Mouse (Mus musculus) stomach, embryonic 14.5 days (tissue): ENCODE data around the gene Hist1h1c. TPM values are rescaled to one million over a fixed set of nuclear protein-coding genes. Genes with fewer than 3 reads are reported as not detected.
"Not testable (repeated sequence)": the region's sequence is repeated elsewhere in the genome, so short reads cannot be mapped to it uniquely, and the experiment has no call there.

ENCODE experiments used
- ATAC-seq: fragments of 200-750 bp; cut with Nextera tagmentation; 2 replicates; pipeline ENCODE4 v1.8.0; 2017; ENCODE audit warnings: low read depth, moderate TSS enrichment; ENCODE audit not compliant: insufficient number of reproducible peaks, insufficient read depth, low FRiP score
- H3K27ac ChIP-seq: fragments of 300-500 bp; sonication (generic); 2 replicates; pipeline ENCODE4 v1.5.1; 2014; ENCODE audit warnings: mild to moderate bottlenecking, low read length, moderate library complexity, mixed read lengths
- H3K27me3 ChIP-seq: fragments of 300-500 bp; sonication (generic); 2 replicates; pipeline ENCODE4 v1.6.1; 2014; ENCODE audit warnings: low read length, control low read depth, mixed read lengths; ENCODE audit not compliant: control insufficient read depth, insufficient read depth
- H3K36me3 ChIP-seq: fragments of 300-500 bp; sonication (generic); 2 replicates; pipeline ENCODE4 v1.6.1; 2014; ENCODE audit warnings: mild to moderate bottlenecking, control low read depth, low read length, moderate library complexity, mixed read lengths; ENCODE audit not compliant: control insufficient read depth, insufficient read depth
- H3K4me1 ChIP-seq: fragments of 300-500 bp; sonication (generic); 2 replicates; pipeline ENCODE4 v1.6.1; 2014; ENCODE audit warnings: low read length, control low read depth, mixed read lengths; ENCODE audit not compliant: control insufficient read depth, insufficient read depth
- H3K4me2 ChIP-seq: fragments of 300-500 bp; sonication (generic); replicated peaks from 2 replicates; pipeline ENCODE4 v1.6.1; 2014; ENCODE audit warnings: low read depth, low read length, control low read depth
- H3K4me3 ChIP-seq: fragments of 300-500 bp; sonication (generic); 2 replicates; pipeline ENCODE4 v1.5.1; 2014; ENCODE audit warnings: low read depth, low read length, control low read depth
- H3K9ac ChIP-seq: fragments of 300-500 bp; sonication (generic); replicated peaks from 2 replicates; pipeline ENCODE4 v1.6.1; 2014; ENCODE audit warnings: low read depth, mild to moderate bottlenecking, control low read depth, low read length, moderate library complexity, mixed read lengths
- H3K9me3 ChIP-seq: fragments of 300-500 bp; sonication (generic); 2 replicates; pipeline ENCODE4 v1.6.1; 2016; ENCODE audit warnings: low read depth, low read length, control low read depth; ENCODE audit not compliant: control insufficient read depth
- WGBS: fragments of 180-500 bp; shearing (Covaris S2); extraction: QIAGEN DNeasy Blood & Tissue Kit; methylation state at CpG from one replicate; pipeline ENCODE4 v1.1.7; 2014; 5-methylcytosine and 5-hydroxymethylcytosine counted together
- polyA plus RNA-seq: library from polyadenylated mRNA; unstranded; fragments of >200 nt; fragmentation: Nextera tagmentation; extraction: Ambion mirVana; gene quantifications from 2 replicates; pipeline ENCODE4 v1.2.1, GENCODE M21; 2014

Hist1h1c gene
- polyA plus RNA-seq, 1 experiment from 2014 or later, result 38.5 TPM

DNA sequence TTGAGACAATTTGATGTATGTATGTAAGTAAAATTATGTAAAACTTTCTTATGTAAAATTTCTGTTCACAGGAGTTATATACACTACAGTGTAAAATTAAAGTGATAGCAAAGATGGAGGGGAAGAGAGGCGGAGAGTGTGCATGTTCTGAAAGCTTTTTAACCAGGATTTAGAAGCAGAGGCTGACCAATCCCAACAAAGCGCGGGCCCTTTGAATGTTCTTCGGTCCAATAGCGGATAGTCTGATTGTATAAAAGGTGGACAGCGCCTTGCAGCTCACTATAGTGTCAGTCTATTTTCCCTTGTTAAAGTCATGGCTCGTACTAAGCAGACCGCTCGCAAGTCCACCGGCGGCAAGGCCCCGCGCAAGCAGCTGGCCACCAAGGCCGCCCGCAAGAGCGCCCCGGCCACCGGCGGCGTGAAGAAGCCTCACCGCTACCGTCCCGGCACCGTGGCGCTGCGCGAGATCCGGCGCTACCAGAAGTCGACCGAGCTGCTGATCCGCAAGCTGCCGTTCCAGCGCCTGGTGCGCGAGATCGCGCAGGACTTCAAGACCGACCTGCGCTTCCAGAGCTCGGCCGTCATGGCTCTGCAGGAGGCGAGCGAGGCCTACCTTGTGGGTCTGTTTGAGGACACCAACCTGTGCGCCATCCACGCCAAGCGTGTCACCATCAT is 13.6 kb downstream of the Hist1h1c start, which contains the start of gene Hist1h3b:
Hist1h3b (plus strand) TSS at position 201 of the 675 bp plus-strand sequence.
- H3K4me2 ChIP-seq, result peak within 1 kb of the TSS; percentile 53
- peak within 1 kb of the TSS; percentile 37 for H3K4me3 ChIP-seq
- H3K36me3 ChIP-seq, H3K9me3 ChIP-seq, H3K27me3 ChIP-seq: not testable (repeated sequence)
- WGBS, result under 1% methylated on average over 18 of the region's 47 CpGs
- ATAC-seq, result peak; percentile 89
- H3K9ac ChIP-seq, result peak within 1 kb of the TSS; percentile 45
- peaks cover 18% of the 10 kb centered on the region for H3K4me1 ChIP-seq
- H3K27ac ChIP-seq, result peak within 1 kb of the TSS; percentile 96

DNA sequence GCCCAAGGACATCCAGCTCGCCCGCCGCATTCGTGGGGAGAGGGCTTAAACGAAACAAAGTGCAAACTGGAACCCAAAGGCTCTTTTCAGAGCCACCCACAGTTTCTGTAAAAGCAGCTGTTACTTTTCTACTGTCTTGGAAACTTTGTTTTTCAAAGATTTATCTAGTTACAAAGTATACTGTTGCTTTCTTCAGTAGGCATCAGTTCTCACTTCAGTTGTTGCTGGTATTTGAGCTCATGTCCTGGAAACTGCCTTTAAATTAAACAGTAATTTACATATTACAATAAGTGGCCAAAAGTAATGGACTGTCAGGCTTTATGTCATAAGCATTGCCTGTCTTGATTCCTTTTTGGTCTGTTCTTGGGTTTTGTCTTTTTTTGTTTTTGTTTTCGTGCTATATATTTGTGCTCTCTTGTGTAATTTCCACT is 14.1 kb downstream of the Hist1h1c start:
- peak overlapping the region; percentile 37 for H3K4me3 ChIP-seq
- peak overlapping the region; percentile 34 for H3K9ac ChIP-seq
- no peak for ATAC-seq
- H3K4me1 ChIP-seq, result peaks cover 18% of the 10 kb centered on the region
- no peaks in the 10 kb centered on the region for H3K36me3 ChIP-seq
- H3K4me2 ChIP-seq, result peak overlapping the region; percentile 40
- WGBS, result 2% methylated on average over 6 of the region's 6 CpGs
- no peaks in the 10 kb centered on the region for H3K9me3 ChIP-seq
- peak overlapping the region; percentile 79; the same call in 1 of the 2 replicates for H3K27ac ChIP-seq
- H3K27me3 ChIP-seq, result no peaks in the 10 kb centered on the region

DNA sequence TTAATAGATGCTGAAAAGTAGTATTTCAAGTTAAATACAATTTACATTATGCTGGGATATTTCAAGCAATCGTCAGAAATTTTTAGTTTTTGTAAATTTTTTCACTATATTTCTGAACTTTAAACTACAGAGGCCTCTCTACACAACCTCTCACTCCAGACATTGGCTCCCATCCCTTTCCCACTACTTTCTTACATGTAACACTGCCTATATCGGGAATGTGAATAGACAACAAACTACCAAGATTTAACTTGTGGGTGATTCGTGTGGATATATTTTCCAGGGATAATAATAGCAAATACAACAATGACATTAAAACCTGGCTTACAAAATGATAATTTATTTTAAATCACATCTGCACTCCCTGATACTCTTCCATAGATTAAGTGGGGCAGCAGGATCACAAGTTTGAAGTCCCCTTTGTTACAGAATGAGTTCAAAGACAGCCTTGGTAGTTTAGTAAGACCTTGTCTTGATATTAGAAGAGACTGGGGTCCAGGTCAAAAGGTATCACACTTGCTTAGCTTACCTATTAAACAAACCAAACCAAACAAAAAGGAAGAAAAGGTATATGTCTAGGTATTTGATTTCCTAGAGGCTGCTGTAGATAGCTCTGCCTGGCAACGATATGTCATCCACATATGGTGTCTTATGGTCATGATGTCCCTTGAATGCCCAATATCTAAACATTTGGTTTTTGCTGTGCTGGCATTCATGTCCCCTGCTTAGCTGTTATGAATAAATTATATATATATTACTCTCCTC is 14.9 kb downstream of the Hist1h1c start:
- H3K4me1 ChIP-seq, result peaks cover 11% of the 10 kb centered on the region; the same call in 1 of the 2 replicates
- H3K27ac ChIP-seq, result peak overlapping the region; percentile 79; the same call in 1 of the 2 replicates
- ATAC-seq, result no peak
- WGBS, result 46% methylated on average over 4 of the region's 4 CpGs
- peak overlapping the region; percentile 34; the same call in 1 of the 2 replicates for H3K9ac ChIP-seq
- H3K9me3 ChIP-seq, result no peaks in the 10 kb centered on the region
- no peaks in the 10 kb centered on the region for H3K27me3 ChIP-seq
- H3K36me3 ChIP-seq, result no peaks in the 10 kb centered on the region
- peak overlapping the region; percentile 40 for H3K4me2 ChIP-seq
- peak overlapping the region; percentile 37; the same call in 1 of the 2 replicates for H3K4me3 ChIP-seq

DNA sequence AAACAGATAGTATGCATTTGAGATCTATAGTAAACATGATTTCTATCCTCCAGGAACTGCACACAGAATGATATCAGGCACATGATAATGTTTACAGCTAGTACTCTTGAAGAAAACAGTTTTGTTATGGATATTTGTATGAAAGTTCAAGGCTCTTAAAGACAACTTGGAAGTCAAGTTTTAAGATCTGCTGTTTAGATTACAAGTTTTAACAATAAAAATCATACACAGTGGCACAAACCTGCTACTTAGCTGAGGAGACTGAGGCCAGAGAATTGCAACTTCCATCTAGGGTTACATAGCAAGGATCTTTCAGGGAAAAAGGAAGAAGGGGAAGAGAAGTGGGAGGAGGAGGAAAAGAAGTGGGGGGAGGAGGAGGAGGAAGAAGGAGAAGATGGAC is 16.4 kb downstream of the Hist1h1c start:
- Histone ChIP-seq H3K9me3 (no peaks in the 10 kb centered on the region), H3K27ac (no peak overlapping the region), H3K4me2 (no peak overlapping the region), H3K4me1 (peaks cover 9% of the 10 kb centered on the region), H3K9ac (no peak overlapping the region), H3K4me3 (no peak overlapping the region), H3K27me3 (no peaks in the 10 kb centered on the region), H3K36me3 (no peaks in the 10 kb centered on the region)
- no peak for ATAC-seq

DNA sequence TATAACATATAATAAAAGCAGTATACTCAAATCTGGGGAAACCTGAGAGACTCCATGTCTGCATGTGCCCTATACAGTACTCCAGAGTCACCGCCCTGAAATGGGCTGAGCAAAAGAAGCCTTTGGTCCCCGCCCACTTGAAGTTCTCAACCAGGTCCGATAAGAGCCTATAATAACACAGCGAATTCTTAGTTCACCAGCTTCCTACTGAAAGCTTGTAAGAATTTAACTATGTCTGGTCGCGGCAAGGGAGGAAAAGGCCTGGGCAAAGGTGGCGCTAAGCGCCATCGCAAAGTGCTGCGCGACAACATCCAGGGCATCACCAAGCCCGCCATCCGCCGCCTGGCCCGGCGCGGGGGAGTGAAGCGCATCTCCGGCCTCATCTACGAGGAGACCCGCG is 18.2 kb downstream of the Hist1h1c start, which contains the start of gene Hist1h4b:
Hist1h4b (plus strand) TSS at position 224 of the 400 bp plus-strand sequence.
- Histone ChIP-seq H3K27me3 (no peaks in the 10 kb centered on the region), H3K9me3 (no peaks in the 10 kb centered on the region), H3K4me2 (peak within 1 kb of the TSS; percentile 70), H3K9ac (peak within 1 kb of the TSS; percentile 40; the same call in 1 of the 2 replicates), H3K27ac (peak within 1 kb of the TSS; percentile 92), H3K36me3 (no peaks in the 10 kb centered on the region), H3K4me1 (peaks cover 13% of the 10 kb centered on the region), H3K4me3 (peak within 1 kb of the TSS; percentile 39)
- WGBS, result 0% methylated on average over 17 of the region's 22 CpGs
- ATAC-seq, result peak; percentile 71

DNA sequence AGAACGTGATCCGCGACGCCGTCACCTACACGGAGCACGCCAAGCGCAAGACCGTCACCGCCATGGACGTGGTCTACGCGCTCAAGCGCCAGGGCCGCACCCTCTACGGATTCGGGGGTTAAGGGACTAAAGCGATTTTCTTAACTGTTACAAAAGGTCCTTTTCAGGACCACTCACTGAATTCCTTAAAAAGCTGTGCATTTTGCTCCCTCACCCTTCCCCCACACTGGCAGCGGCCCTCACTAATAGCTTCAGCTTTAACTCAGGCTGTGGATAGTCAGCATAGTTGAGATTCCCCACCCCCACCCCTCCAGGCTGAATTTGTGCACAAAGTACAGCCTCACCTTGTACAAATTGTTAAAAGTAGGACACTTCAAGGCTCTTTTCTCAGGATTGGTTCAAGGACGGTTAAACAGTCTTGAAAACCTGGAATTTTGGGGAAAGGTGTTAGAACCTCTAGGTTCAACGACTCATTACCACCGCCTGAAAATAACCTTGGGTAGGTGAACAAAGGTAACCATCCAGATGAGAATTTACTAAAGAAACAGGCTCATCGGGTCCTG is 18.7 kb downstream of the Hist1h1c start:
- no peaks in the 10 kb centered on the region for H3K27me3 ChIP-seq
- no peaks in the 10 kb centered on the region for H3K9me3 ChIP-seq
- peak overlapping the region; percentile 70 for H3K4me2 ChIP-seq
- ATAC-seq, result no peak
- peak overlapping the region; percentile 92 for H3K27ac ChIP-seq
- 2% methylated on average over 14 of the region's 23 CpGs for WGBS
- H3K4me1 ChIP-seq, result peaks cover 13% of the 10 kb centered on the region
- no peaks in the 10 kb centered on the region for H3K36me3 ChIP-seq
- H3K9ac ChIP-seq, result peak overlapping the region; percentile 40; the same call in 1 of the 2 replicates
- peak overlapping the region; percentile 39 for H3K4me3 ChIP-seq

DNA sequence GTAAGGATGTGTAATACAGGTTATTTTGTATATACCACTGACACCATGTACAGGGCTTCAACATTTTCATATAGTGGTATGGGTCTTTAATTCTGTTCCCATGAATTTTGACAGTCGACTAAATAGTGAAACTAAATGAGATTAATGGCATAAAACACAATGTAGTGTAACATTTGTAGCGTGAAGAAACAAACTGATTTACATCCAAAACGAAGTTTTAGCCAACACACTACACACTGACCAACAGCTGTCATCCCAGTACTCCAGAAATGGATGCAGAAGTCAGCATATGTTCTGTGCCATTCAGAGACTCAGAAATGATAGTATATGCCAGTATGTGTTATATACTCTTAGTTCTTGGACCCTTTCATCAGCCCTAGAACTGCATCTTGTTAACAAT is 19.3 kb downstream of the Hist1h1c start:
- Histone ChIP-seq H3K9ac (no peak overlapping the region), H3K27me3 (no peaks in the 10 kb centered on the region), H3K4me3 (no peak overlapping the region), H3K27ac (peak overlapping the region; percentile 92; the same call in 1 of the 2 replicates), H3K36me3 (no peaks in the 10 kb centered on the region), H3K4me1 (peaks cover 11% of the 10 kb centered on the region), H3K9me3 (no peaks in the 10 kb centered on the region), H3K4me2 (no peak overlapping the region)
- no peak for ATAC-seq
- WGBS, result 43% methylated on average over 3 of the region's 3 CpGs

DNA sequence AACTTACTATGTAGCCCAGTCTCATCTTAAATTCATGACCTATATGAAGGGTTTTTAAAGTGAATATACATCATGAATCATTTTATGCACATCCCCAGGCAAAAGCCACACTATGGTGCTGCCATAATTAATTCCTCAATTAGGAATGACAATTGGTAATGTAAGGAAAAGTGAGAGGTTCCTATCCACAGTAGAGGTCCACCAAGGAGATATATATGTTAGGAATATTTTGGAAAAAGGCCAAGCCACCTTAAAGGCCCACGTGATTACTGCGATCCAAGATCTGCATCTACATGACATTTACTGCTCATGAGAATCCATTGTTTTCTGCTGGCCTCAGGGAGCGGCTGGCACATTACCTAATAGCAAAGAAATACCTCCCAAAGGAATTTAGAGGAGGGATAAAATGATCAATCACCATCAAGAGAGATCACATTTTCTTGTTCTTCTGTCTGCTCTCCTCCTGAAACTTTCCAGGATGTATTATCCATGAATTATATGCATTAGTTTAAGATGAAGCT is 20.7 kb downstream of the Hist1h1c start:
- Histone ChIP-seq H3K27me3 (no peaks in the 10 kb centered on the region), H3K9me3 (no peaks in the 10 kb centered on the region), H3K36me3 (no peaks in the 10 kb centered on the region), H3K4me2 (no peak overlapping the region), H3K9ac (no peak overlapping the region), H3K27ac (no peak overlapping the region; the same call in 1 of the 2 replicates), H3K4me3 (no peak overlapping the region), H3K4me1 (peaks cover 8% of the 10 kb centered on the region)
- WGBS, result 71% methylated on average over 3 of the region's 3 CpGs
- no peak for ATAC-seq
